Mouse (Mus musculus): Measurements from ENCODE around the gene Gpr108.

GRCm38 (mm10) chr17:57262901-57263550 is 14.8 kb upstream of the Gpr108 start:
- TF ChIP-seq EP300 (IDR thresholded peaks at IDR 0.05; ENCODE audit: low read depth) (no peak), CTCF (IDR thresholded peaks at IDR 0.05; ENCODE audit: low read depth) (no peak)
